Comparison of ENCODE assay signal across 10 mouse cellular contexts in genomic region chr5:139358653-139359052, GRCm38 (mm10). TPM values are rescaled to one million over a fixed set of nuclear protein-coding genes. Genes with fewer than 3 reads are reported as not detected.
DNase-seq lines count a peak whose midpoint lies in the region; ATAC-seq and TF ChIP-seq lines count a peak whose summit lies in the region.
"Had no signal": no experiment of that assay in that cellular context is flagged by ENCODE, and none has a peak within 500 bp of the region (broad histone marks: within the 10 kb centered on the region; RNA-seq: fewer than 3 reads in every experiment).

No protein-coding gene starts in this region.

- H3K9ac ChIP-seq in limb, embryonic 11.5 days (ENCODE audit: low read length): no peak overlapping the region
- H3K9ac ChIP-seq: neural tube, embryonic 12.5 days had no signal

- H3K27ac ChIP-seq in limb, embryonic 11.5 days (replicated peaks; ENCODE audit: low read depth, low read length): no peak overlapping the region
- H3K27ac ChIP-seq in limb, embryonic 10.5 days: no peak overlapping the region
- H3K27ac ChIP-seq in testis, adult 2 months (ENCODE audit: control insufficient read depth, insufficient read depth, low read depth, low read length): no peak overlapping the region
- H3K27ac ChIP-seq: neural tube, embryonic 12.5 days had no signal

- no peak for ATAC-seq in limb, embryonic 11.5 days (ENCODE audit: insufficient number of reproducible peaks, low FRiP score, low TSS enrichment, low read depth)

- peaks cover 2% of the 10 kb centered on the region; the same call in 1 of the 2 replicates for H3K36me3 ChIP-seq in limb, embryonic 11.5 days (ENCODE audit: control insufficient read depth, insufficient read depth, low read length)
- H3K36me3 ChIP-seq in limb, embryonic 10.5 days: peaks cover 20% of the 10 kb centered on the region; the same call in 1 of the 2 replicates
- no peaks in the 10 kb centered on the region for H3K36me3 ChIP-seq in testis, adult 2 months (ENCODE audit: control insufficient read depth, insufficient read depth, low read length)

- H3K9me3 ChIP-seq in limb, embryonic 11.5 days (ENCODE audit: control insufficient read depth, low read length): no peaks in the 10 kb centered on the region
- no peaks in the 10 kb centered on the region for H3K9me3 ChIP-seq in limb, embryonic 10.5 days (replicated peaks)
- H3K9me3 ChIP-seq: neural tube, embryonic 12.5 days had no signal

- 0 out of 2 replicates have a peak, but pooled peaks cover 4% of the 10 kb centered on the region for H3K4me1 ChIP-seq in limb, embryonic 11.5 days (ENCODE audit: control insufficient read depth, insufficient read depth, low read length)
- H3K4me1 ChIP-seq in limb, embryonic 10.5 days: peaks cover 21% of the 10 kb centered on the region
- H3K4me1 ChIP-seq in testis, adult 2 months (ENCODE audit: control insufficient read depth, insufficient read depth, low read length): no peaks in the 10 kb centered on the region; the same call in 1 of the 2 replicates

- WGBS in limb, embryonic 11.5 days: 63% methylated on average over 2 of the region's 2 CpGs
- WGBS in limb, embryonic 10.5 days: 74% methylated on average over 2 of the region's 2 CpGs

- no peak overlapping the region for H3K4me2 ChIP-seq in limb, embryonic 11.5 days (ENCODE audit: low read depth, severe bottlenecking)
- H3K4me2 ChIP-seq: neural tube, embryonic 12.5 days had no signal

- H3K4me3 ChIP-seq in limb, embryonic 11.5 days (ENCODE audit: low read depth, low read length): no peak overlapping the region
- H3K4me3 ChIP-seq in limb, embryonic 10.5 days: no peak overlapping the region
- H3K4me3 ChIP-seq in testis, adult 2 months (ENCODE audit: control insufficient read depth, low read depth, low read length): no peak overlapping the region
- H3K4me3 ChIP-seq: neural tube, embryonic 12.5 days had no signal

- peak; percentile 20; the same call in 1 of the 2 replicates for TF ChIP-seq CTCF in testis, adult 2 months (IDR thresholded peaks at IDR 0.05; ENCODE audit: control insufficient read depth, insufficient read depth, insufficient replicate concordance, low read depth, low read length)

- DNase-seq in adrenal gland, postnatal 14 days: peak; percentile 62
- no peak for DNase-seq in adrenal gland, adult 18-20 months (ENCODE audit: low spot score in 2 of 2)
- peak; percentile 54 for DNase-seq in limb, embryonic 11.5 days (ENCODE audit: low spot score)
- no peak for DNase-seq in limb, embryonic 10.5 days (ENCODE audit: low spot score)
- DNase-seq in embryo, embryonic 10.5 days (ENCODE audit: low spot score): peak; percentile 62
- peak; percentile 71 for DNase-seq in kidney, postnatal 14 days
- no peak for DNase-seq in urinary bladder, postnatal 10 days (ENCODE audit: low spot score)

- H3K27me3 ChIP-seq in limb, embryonic 11.5 days (ENCODE audit: control insufficient read depth, insufficient read depth, low read length): no peaks in the 10 kb centered on the region
- H3K27me3 ChIP-seq in limb, embryonic 10.5 days (ENCODE audit: low read depth, poor library complexity, severe bottlenecking): 0 out of 2 replicates have a peak, but pooled peaks cover 4% of the 10 kb centered on the region
- H3K27me3 ChIP-seq in testis, adult 2 months (ENCODE audit: control insufficient read depth, insufficient read depth, low read length): no peaks in the 10 kb centered on the region
- H3K27me3 ChIP-seq: neural tube, embryonic 12.5 days had no signal

- TF ChIP-seq POLR2A in testis, adult 2 months (IDR thresholded peaks at IDR 0.05; ENCODE audit: control insufficient read depth, low read depth, low read length): no peak

RNA-seq across cellular contexts. Expression of gene Cyp2w1, which starts 6.2 kb away (rescaled TPM):
- not detected in 2 replicates for total RNA-seq in adrenal gland, postnatal 14 days (2021)
- total RNA-seq in adrenal gland, adult 18-20 months (2021): not detected
- polyA plus RNA-seq in limb, embryonic 11.5 days (2014; fragmentation: Nextera tagmentation; extraction: Ambion mirVana): not detected in 2 replicates
- polyA plus RNA-seq in limb, embryonic 10.5 days (2016; fragmentation: Nextera tagmentation; extraction: Ambion mirVana): not detected in 2 replicates
- 0.07 TPM in 1 of 2 replicates, not detected in the other for polyA plus RNA-seq in testis, adult 2 months (2012; rRNA removed)
- polyA plus RNA-seq: heart, embryonic 14.5 days; neural tube, embryonic 12.5 days had no signal

RNA-seq across cellular contexts. Expression of gene Cox19, which starts 7.4 kb away (rescaled TPM):
- total RNA-seq in adrenal gland, postnatal 14 days (2021): 68.3 and 74.0 TPM in 2 replicates
- 100 to 1,000 TPM in 1 of 2 experiments, 10 to 100 TPM in 1; 75.7 to 130 TPM for total RNA-seq in adrenal gland, adult 18-20 months (2021)
- 117 and 120 TPM in 2 replicates for polyA plus RNA-seq in limb, embryonic 11.5 days (2014; fragmentation: Nextera tagmentation; extraction: Ambion mirVana)
- 110 and 118 TPM in 2 replicates for polyA plus RNA-seq in limb, embryonic 10.5 days (2016; fragmentation: Nextera tagmentation; extraction: Ambion mirVana)
- 42.2 and 49.9 TPM in 2 replicates for polyA plus RNA-seq in testis, adult 2 months (2012; rRNA removed)

RNA-seq across cellular contexts. Expression of gene Gpr146, which starts 18.8 kb away (rescaled TPM):
- 12.1 and 14.8 TPM in 2 replicates for total RNA-seq in adrenal gland, postnatal 14 days (2021)
- total RNA-seq in adrenal gland, adult 18-20 months (2021): 10 to 100 TPM; 11.0 to 23.9 TPM
- 1.9 and 2.3 TPM in 2 replicates for polyA plus RNA-seq in limb, embryonic 11.5 days (2014; fragmentation: Nextera tagmentation; extraction: Ambion mirVana)
- polyA plus RNA-seq in limb, embryonic 10.5 days (2016; fragmentation: Nextera tagmentation; extraction: Ambion mirVana): 2.2 and 2.3 TPM in 2 replicates
- polyA plus RNA-seq in testis, adult 2 months (2012; rRNA removed): 1.2 TPM in 2 replicates

RNA-seq across cellular contexts. Expression of gene Adap1, which starts 33.2 kb away (rescaled TPM):
- total RNA-seq in adrenal gland, postnatal 14 days (2021): 4.5 and 6.8 TPM in 2 replicates
- 10 to 100 TPM in 1 of 2 experiments, 1 to 10 TPM in 1; 4.5 to 11.6 TPM for total RNA-seq in adrenal gland, adult 18-20 months (2021)
- 0.17 and 0.69 TPM in 2 replicates for polyA plus RNA-seq in limb, embryonic 11.5 days (2014; fragmentation: Nextera tagmentation; extraction: Ambion mirVana)
- 0.26 and 0.46 TPM in 2 replicates for polyA plus RNA-seq in limb, embryonic 10.5 days (2016; fragmentation: Nextera tagmentation; extraction: Ambion mirVana)
- 7.8 and 8.7 TPM in 2 replicates for polyA plus RNA-seq in testis, adult 2 months (2012; rRNA removed)

RNA-seq across cellular contexts. Expression of gene C130050O18Rik, which starts 46.4 kb away (rescaled TPM):
- 0.30 TPM in 2 replicates for total RNA-seq in adrenal gland, postnatal 14 days (2021)
- total RNA-seq in adrenal gland, adult 18-20 months (2021): under 1 TPM; 0.53 to 0.93 TPM
- 0.62 and 0.89 TPM in 2 replicates for polyA plus RNA-seq in limb, embryonic 11.5 days (2014; fragmentation: Nextera tagmentation; extraction: Ambion mirVana)
- polyA plus RNA-seq in limb, embryonic 10.5 days (2016; fragmentation: Nextera tagmentation; extraction: Ambion mirVana): 0.16 and 0.56 TPM in 2 replicates
- polyA plus RNA-seq in testis, adult 2 months (2012; rRNA removed): 0.12 TPM in 1 of 2 replicates, not detected in the other

Comparison
In these comparisons a context has a peak if more than half of its experiments do, and no peak if none do; other contexts are left out.
1. DNase-seq: peak in adrenal gland, postnatal 14 days (single experiment), limb, embryonic 11.5 days (single experiment), embryo, embryonic 10.5 days (single experiment) and kidney, postnatal 14 days (single experiment); none in adrenal gland, adult 18-20 months (0 of 2), limb, embryonic 10.5 days (single experiment) and urinary bladder, postnatal 10 days (single experiment).